Comparison of ENCODE assay signal across 8 mouse cellular contexts in genomic region chr11:106271131-106271793, GRCm38 (mm10). TPM values are rescaled to one million over a fixed set of nuclear protein-coding genes. Genes with fewer than 3 reads are reported as not detected.
DNase-seq lines count a peak whose midpoint lies in the region; ATAC-seq and TF ChIP-seq lines count a peak whose summit lies in the region.

No protein-coding gene starts in this region.

- peak overlapping the region; percentile 97 for H3K27ac ChIP-seq in kidney, embryonic 16.5 days (ENCODE audit: low read length)
- H3K27ac ChIP-seq in brown adipose tissue, adult 24 weeks (replicated peaks; ENCODE audit: low read depth, low read length), result peak overlapping the region; percentile 91
- H3K27ac ChIP-seq in forebrain, embryonic 16.5 days (ENCODE audit: low read length), result peak overlapping the region; percentile 85
- no peak overlapping the region for H3K27ac ChIP-seq in liver, embryonic 14.5 days
- peak overlapping the region; percentile 99 for H3K27ac ChIP-seq in stomach, postnatal 0 days (replicated peaks)

- DNase-seq in kidney, adult 9 months, result no peak
- DNase-seq in liver, embryonic 14.5 days (ENCODE audit: low read depth in 3 of 3, low spot score in 3 of 3), result no peak
- DNase-seq in stomach, postnatal 0 days (ENCODE audit: low spot score), result no peak
- no peak for DNase-seq in thymus, postnatal 4 days
- DNase-seq in right cerebral cortex, postnatal 36 days (ENCODE audit: low spot score in 2 of 2), result no peak

- WGBS in kidney, embryonic 16.5 days, result 17% methylated on average over 5 of the region's 5 CpGs
- 39% methylated on average over 5 of the region's 5 CpGs for WGBS in forebrain, embryonic 16.5 days
- WGBS in liver, embryonic 14.5 days (ENCODE audit: insufficient replicate concordance), result 50% methylated on average over 5 of the region's 5 CpGs
- whole genome bisulfite sequencing in stomach, postnatal 0 days, result 7% methylated on average over 5 of the region's 5 CpGs

- H3K27me3 ChIP-seq in kidney, embryonic 16.5 days (ENCODE audit: insufficient read depth, low read length), result no peaks in the 10 kb centered on the region
- no peaks in the 10 kb centered on the region for H3K27me3 ChIP-seq in forebrain, embryonic 16.5 days (replicated peaks; ENCODE audit: control insufficient read depth, insufficient read depth, low read length)
- no peaks in the 10 kb centered on the region for H3K27me3 ChIP-seq in liver, embryonic 14.5 days (ENCODE audit: control insufficient read depth, insufficient read depth, low read length)
- H3K27me3 ChIP-seq in stomach, postnatal 0 days (ENCODE audit: control insufficient read depth, insufficient read depth, low read length), result no peaks in the 10 kb centered on the region

- peak; percentile 10; the same call in 1 of the 2 replicates for TF ChIP-seq CTCF in liver, embryonic 14.5 days (IDR thresholded peaks at IDR 0.05; ENCODE audit: low read depth)
- peak; percentile 44 for TF ChIP-seq CTCF in stomach, postnatal 0 days (IDR thresholded peaks at IDR 0.05; ENCODE audit: low read depth)

- H3K36me3 ChIP-seq in kidney, embryonic 16.5 days (ENCODE audit: insufficient read depth, low read length), result peaks cover 13% of the 10 kb centered on the region
- H3K36me3 ChIP-seq in forebrain, embryonic 16.5 days (ENCODE audit: control insufficient read depth, insufficient read depth), result peaks cover 7% of the 10 kb centered on the region; the same call in 1 of the 2 replicates
- H3K36me3 ChIP-seq in liver, embryonic 14.5 days (replicated peaks; ENCODE audit: control insufficient read depth, insufficient read depth, low read depth), result peaks cover 10% of the 10 kb centered on the region
- peaks cover 6% of the 10 kb centered on the region for H3K36me3 ChIP-seq in stomach, postnatal 0 days (ENCODE audit: control insufficient read depth, insufficient read depth, low read length)

- peak overlapping the region; percentile 99 for H3K9ac ChIP-seq in kidney, embryonic 16.5 days (replicated peaks; ENCODE audit: low read length)
- peak overlapping the region; percentile 90 for H3K9ac ChIP-seq in forebrain, embryonic 16.5 days (replicated peaks; ENCODE audit: low read depth, low read length)
- peak overlapping the region; percentile 95 for H3K9ac ChIP-seq in liver, embryonic 14.5 days (replicated peaks)
- peak overlapping the region; percentile 99 for H3K9ac ChIP-seq in stomach, postnatal 0 days (ENCODE audit: low read length)

- ATAC-seq in kidney, embryonic 16.5 days (ENCODE audit: low FRiP score, low TSS enrichment), result no peak
- ATAC-seq in forebrain, embryonic 16.5 days, result no peak
- no peak for ATAC-seq in liver, embryonic 14.5 days (ENCODE audit: insufficient read depth)
- ATAC-seq in stomach, postnatal 0 days (ENCODE audit: low FRiP score, low TSS enrichment), result no peak

- peak overlapping the region; percentile 79 for H3K4me2 ChIP-seq in kidney, embryonic 16.5 days (replicated peaks; ENCODE audit: low read depth, low read length)
- H3K4me2 ChIP-seq in forebrain, embryonic 16.5 days (ENCODE audit: low read length), result peak overlapping the region; percentile 71
- H3K4me2 ChIP-seq in liver, embryonic 14.5 days (ENCODE audit: low read depth), result peak overlapping the region; percentile 92
- H3K4me2 ChIP-seq in stomach, postnatal 0 days (replicated peaks; ENCODE audit: low read depth), result peak overlapping the region; percentile 72

- TF ChIP-seq EP300 in liver, embryonic 14.5 days (IDR thresholded peaks at IDR 0.05; ENCODE audit: low read depth), result no peak
- TF ChIP-seq EP300 in stomach, postnatal 0 days (optimal IDR thresholded peaks at IDR 0.05), result no peak

- H3K4me1 ChIP-seq in kidney, embryonic 16.5 days (ENCODE audit: insufficient read depth, low read length), result peaks cover 64% of the 10 kb centered on the region
- H3K4me1 ChIP-seq in brown adipose tissue, adult 24 weeks (ENCODE audit: control insufficient read depth, insufficient read depth, insufficient read length, low read length), result peaks cover 29% of the 10 kb centered on the region
- peaks cover 36% of the 10 kb centered on the region for H3K4me1 ChIP-seq in forebrain, embryonic 16.5 days (replicated peaks; ENCODE audit: control insufficient read depth, insufficient read depth, low read length)
- peaks cover 17 to 32% of the 10 kb centered on the region in 2 experiments for H3K4me1 ChIP-seq in liver, embryonic 14.5 days (replicated peaks; ENCODE audit: control insufficient read depth in 2 of 2, insufficient read depth in 2 of 2, low read length in 1 of 2)
- H3K4me1 ChIP-seq in stomach, postnatal 0 days (replicated peaks; ENCODE audit: control insufficient read depth, insufficient read depth), result peaks cover 22% of the 10 kb centered on the region

- H3K4me3 ChIP-seq in kidney, embryonic 16.5 days (ENCODE audit: low read length), result peak overlapping the region; percentile 82
- peak overlapping the region; percentile 93 for H3K4me3 ChIP-seq in brown adipose tissue, adult 24 weeks (ENCODE audit: insufficient read depth, low read depth, low read length)
- H3K4me3 ChIP-seq in forebrain, embryonic 16.5 days (replicated peaks; ENCODE audit: low read length), result peak overlapping the region; percentile 85
- H3K4me3 ChIP-seq in liver, embryonic 14.5 days (ENCODE audit: insufficient read depth in 1 of 2, low read depth in 2 of 2, low read length in 2 of 2), result peak overlapping the region; percentile 76 to 85
- peak overlapping the region; percentile 98 for H3K4me3 ChIP-seq in stomach, postnatal 0 days (ENCODE audit: low read depth, low read length)

- no peaks in the 10 kb centered on the region for H3K9me3 ChIP-seq in kidney, embryonic 16.5 days (ENCODE audit: low read length)
- H3K9me3 ChIP-seq in forebrain, embryonic 16.5 days (ENCODE audit: control insufficient read depth, low read length), result no peaks in the 10 kb centered on the region
- no peaks in the 10 kb centered on the region for H3K9me3 ChIP-seq in liver, embryonic 14.5 days (ENCODE audit: control insufficient read depth, low read length)
- no peaks in the 10 kb centered on the region for H3K9me3 ChIP-seq in stomach, postnatal 0 days (ENCODE audit: control insufficient read depth, low read length)

RNA-seq across cellular contexts. Expression of gene Smarcd2, which starts 1.5 kb away (rescaled TPM):
- 55.0 and 59.0 TPM in 2 replicates for polyA plus RNA-seq in kidney, embryonic 16.5 days (2015; fragmentation: Nextera tagmentation; extraction: Ambion mirVana)
- polyA plus RNA-seq in brown adipose tissue, adult 24 weeks (2012; ENCODE audit: insufficient read depth, insufficient read length, missing spikeins), result 18.7 and 22.3 TPM in 2 replicates
- polyA plus RNA-seq in forebrain, embryonic 16.5 days (2015; fragmentation: Nextera tagmentation; extraction: Ambion mirVana), result 12.4 and 13.7 TPM in 2 replicates
- polyA plus RNA-seq in liver, embryonic 14.5 days (2012; rRNA removed), result 38.8 and 39.1 TPM in 2 replicates
- polyA plus RNA-seq in liver, embryonic 14.5 days (2014; fragmentation: Nextera tagmentation; extraction: Ambion mirVana), result 23.9 and 29.0 TPM in 2 replicates
- polyA plus RNA-seq in stomach, postnatal 0 days (2015; fragmentation: Nextera tagmentation; extraction: Ambion mirVana), result 43.5 and 47.6 TPM in 2 replicates

RNA-seq across cellular contexts. Expression of gene Tcam1, which starts 5.2 kb away (rescaled TPM):
- 0.81 and 1.0 TPM in 2 replicates for polyA plus RNA-seq in kidney, embryonic 16.5 days (2015; fragmentation: Nextera tagmentation; extraction: Ambion mirVana)
- 0.44 TPM in 1 of 2 replicates, not detected in the other for polyA plus RNA-seq in brown adipose tissue, adult 24 weeks (2012; ENCODE audit: insufficient read depth, insufficient read length, missing spikeins)
- polyA plus RNA-seq in forebrain, embryonic 16.5 days (2015; fragmentation: Nextera tagmentation; extraction: Ambion mirVana), result 0.11 and 0.17 TPM in 2 replicates
- polyA plus RNA-seq in liver, embryonic 14.5 days (2012; rRNA removed), result 0.17 and 0.20 TPM in 2 replicates
- polyA plus RNA-seq in liver, embryonic 14.5 days (2014; fragmentation: Nextera tagmentation; extraction: Ambion mirVana), result 0.09 and 0.18 TPM in 2 replicates
- 0.07 and 0.10 TPM in 2 replicates for polyA plus RNA-seq in stomach, postnatal 0 days (2015; fragmentation: Nextera tagmentation; extraction: Ambion mirVana)

RNA-seq across cellular contexts. Expression of gene Psmc5, which starts 15.3 kb away (rescaled TPM):
- polyA plus RNA-seq in kidney, embryonic 16.5 days (2015; fragmentation: Nextera tagmentation; extraction: Ambion mirVana), result 312 and 314 TPM in 2 replicates
- polyA plus RNA-seq in brown adipose tissue, adult 24 weeks (2012; ENCODE audit: insufficient read depth, insufficient read length, missing spikeins), result 111 and 116 TPM in 2 replicates
- 270 and 287 TPM in 2 replicates for polyA plus RNA-seq in forebrain, embryonic 16.5 days (2015; fragmentation: Nextera tagmentation; extraction: Ambion mirVana)
- polyA plus RNA-seq in liver, embryonic 14.5 days (2012; rRNA removed), result 59.6 and 107 TPM in 2 replicates
- 123 and 132 TPM in 2 replicates for polyA plus RNA-seq in liver, embryonic 14.5 days (2014; fragmentation: Nextera tagmentation; extraction: Ambion mirVana)
- 202 and 206 TPM in 2 replicates for polyA plus RNA-seq in stomach, postnatal 0 days (2015; fragmentation: Nextera tagmentation; extraction: Ambion mirVana)

RNA-seq across cellular contexts. Expression of gene Ftsj3, which starts 15.4 kb away (rescaled TPM):
- polyA plus RNA-seq in kidney, embryonic 16.5 days (2015; fragmentation: Nextera tagmentation; extraction: Ambion mirVana), result 60.5 and 60.7 TPM in 2 replicates
- 14.1 and 15.6 TPM in 2 replicates for polyA plus RNA-seq in brown adipose tissue, adult 24 weeks (2012; ENCODE audit: insufficient read depth, insufficient read length, missing spikeins)
- 40.7 and 41.8 TPM in 2 replicates for polyA plus RNA-seq in forebrain, embryonic 16.5 days (2015; fragmentation: Nextera tagmentation; extraction: Ambion mirVana)
- 15.5 and 25.7 TPM in 2 replicates for polyA plus RNA-seq in liver, embryonic 14.5 days (2012; rRNA removed)
- polyA plus RNA-seq in liver, embryonic 14.5 days (2014; fragmentation: Nextera tagmentation; extraction: Ambion mirVana), result 36.8 and 40.1 TPM in 2 replicates
- 24.4 and 24.5 TPM in 2 replicates for polyA plus RNA-seq in stomach, postnatal 0 days (2015; fragmentation: Nextera tagmentation; extraction: Ambion mirVana)

RNA-seq across cellular contexts. Expression of gene Gh, which starts 30.4 kb away (rescaled TPM):
- polyA plus RNA-seq in kidney, embryonic 16.5 days (2015; fragmentation: Nextera tagmentation; extraction: Ambion mirVana), result not detected in 2 replicates
- polyA plus RNA-seq in brown adipose tissue, adult 24 weeks (2012; ENCODE audit: insufficient read depth, insufficient read length, missing spikeins), result not detected in 2 replicates
- polyA plus RNA-seq in forebrain, embryonic 16.5 days (2015; fragmentation: Nextera tagmentation; extraction: Ambion mirVana), result not detected in 2 replicates
- not detected in 2 replicates for polyA plus RNA-seq in liver, embryonic 14.5 days (2012; rRNA removed)
- not detected in 2 replicates for polyA plus RNA-seq in liver, embryonic 14.5 days (2014; fragmentation: Nextera tagmentation; extraction: Ambion mirVana)
- polyA plus RNA-seq in stomach, postnatal 0 days (2015; fragmentation: Nextera tagmentation; extraction: Ambion mirVana), result not detected in 2 replicates
